Mouse (Mus musculus) B cell, adult 62 days (primary cell): ENCODE measurements around the gene Tatdn3. TPM values are rescaled to one million over a fixed set of nuclear protein-coding genes. Genes with fewer than 3 reads are reported as not detected.

Experiments used
- total RNA-seq: library from RNA; stranded (reverse); gene quantifications from 4 replicates; pipeline ENCODE4 v1.2.4, GENCODE M21; 2023

The Tatdn3 gene
- 12.3 to 14.8 TPM (median 13.4 TPM) in 4 replicates for total RNA-seq

DNA sequence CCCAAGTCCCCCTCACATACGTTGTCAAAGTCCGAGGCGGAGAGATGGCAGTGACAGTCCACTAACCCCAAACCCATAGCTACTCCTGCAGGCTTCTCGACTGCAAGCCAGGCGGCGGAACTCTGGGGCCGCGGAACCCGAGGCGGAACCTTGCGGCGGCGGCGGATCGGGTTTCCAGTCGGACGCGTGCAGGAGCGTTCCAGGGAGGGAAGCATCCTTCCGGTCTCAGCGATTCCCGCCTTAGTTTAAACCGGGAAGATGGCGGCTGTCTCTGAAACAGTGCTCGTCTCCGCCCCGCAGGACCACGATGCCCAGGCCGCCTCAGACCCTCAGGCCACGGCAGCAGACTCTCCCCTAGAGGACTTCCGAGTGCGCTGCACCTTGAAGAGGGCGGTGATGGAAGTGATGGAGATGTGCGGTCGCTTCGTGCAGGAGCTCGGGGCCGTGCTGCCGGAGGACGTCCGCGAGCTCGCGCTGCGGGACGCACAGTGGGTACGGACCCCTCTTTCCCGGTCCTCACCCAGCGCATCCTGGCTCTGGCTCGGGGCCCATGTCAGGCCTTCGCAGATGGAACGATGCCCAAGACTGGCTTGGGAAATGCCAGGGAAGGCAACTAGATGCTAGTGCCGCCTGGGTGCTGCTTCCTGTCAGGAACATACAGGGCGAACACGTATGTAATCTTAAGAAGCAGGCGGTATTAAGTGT is at the start of gene Tatdn3, which contains the start of gene Nsl1:
Gene Tatdn3, minus strand, starts transcription at position 152 of the 705 bp plus-strand sequence.
Gene Nsl1, plus strand, starts transcription at position 232 of the 705 bp plus-strand sequence.

DNA sequence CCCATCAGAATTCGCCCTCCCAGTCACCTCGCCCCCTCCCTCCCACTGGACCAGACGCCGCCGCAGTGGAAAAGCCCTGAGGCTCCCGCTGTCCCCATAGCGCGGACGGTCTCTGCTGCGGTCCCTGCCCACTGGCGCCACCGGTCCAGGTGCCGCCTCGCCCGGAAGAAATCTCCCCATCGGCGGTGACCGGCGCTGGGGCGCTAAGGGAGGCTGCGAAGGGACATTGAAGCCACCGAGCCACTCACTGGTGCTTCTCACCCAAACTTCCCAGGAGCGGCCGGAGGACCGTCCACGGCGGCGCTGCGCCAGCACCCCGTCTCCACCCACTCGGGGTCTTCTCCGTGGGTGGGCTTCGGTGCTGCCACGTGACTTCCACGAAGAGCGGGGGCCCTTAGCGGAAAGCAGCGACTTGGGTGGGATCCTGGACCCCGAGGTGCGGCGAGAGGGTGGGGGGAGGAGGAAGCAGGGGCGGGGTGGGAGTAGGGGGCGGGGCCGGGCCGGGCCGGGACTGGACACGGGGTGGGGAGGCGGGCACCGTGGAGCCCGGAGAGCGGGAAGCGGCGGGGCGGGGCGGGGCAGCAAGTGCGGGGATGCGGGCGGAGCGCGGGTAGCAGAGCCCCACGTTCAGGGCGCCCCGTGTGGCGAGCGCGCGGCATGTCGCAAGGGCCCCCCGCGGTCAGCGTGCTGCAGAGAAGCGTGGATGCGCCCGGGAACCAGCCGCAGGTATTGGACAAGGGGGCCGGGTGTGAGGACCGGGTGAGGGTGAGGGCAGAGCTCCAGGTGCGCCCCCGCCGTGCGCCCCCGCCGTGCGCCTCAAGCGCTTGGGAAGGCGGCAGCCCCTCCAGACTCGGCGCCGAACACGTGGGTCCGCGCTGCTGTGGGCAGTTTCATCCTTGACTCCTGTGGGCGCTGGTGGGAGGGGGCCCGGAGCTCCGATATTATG is 35.3 kb upstream of the Tatdn3 start, which contains the start of gene Batf3:
Gene Batf3, plus strand, starts transcription at position 46 of the 946 bp plus-strand sequence.

DNA sequence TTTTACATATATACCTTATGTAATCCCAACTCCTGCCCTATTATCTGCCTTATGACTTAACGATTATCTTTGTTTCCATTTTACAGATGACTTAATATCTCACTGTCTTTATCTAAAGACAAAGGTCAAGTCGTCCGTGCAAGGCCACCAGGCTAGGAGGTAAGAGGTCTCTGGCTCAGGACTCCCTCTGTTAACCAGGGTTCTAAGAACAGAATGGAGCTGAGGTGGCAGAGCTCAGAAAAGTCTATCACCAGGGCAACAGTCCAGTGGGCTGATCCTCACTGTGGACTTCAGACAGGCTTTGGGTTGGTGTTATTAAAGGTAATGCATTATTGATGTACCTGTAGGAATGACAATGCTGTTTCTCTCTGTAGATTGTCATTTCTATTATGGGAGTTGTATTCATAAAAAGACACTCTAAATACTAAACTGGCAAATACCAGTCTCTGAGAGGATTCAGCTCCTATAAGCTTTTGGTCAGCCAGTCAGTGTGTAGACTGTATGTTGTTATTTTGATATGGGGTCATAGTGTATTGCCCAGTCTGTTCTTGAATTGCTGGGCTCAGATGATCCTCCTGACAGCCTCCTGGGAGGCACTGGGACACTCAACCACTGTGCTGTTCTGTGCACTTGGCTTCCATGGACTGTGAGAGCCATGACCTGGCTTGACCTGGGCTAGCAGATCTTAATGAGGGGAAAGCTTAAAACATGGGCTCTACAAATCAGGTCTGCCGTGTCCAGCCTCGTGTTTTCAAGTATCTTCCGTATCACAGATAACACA is 26.0 kb downstream of the Tatdn3 start, which contains the start of gene Spata45:
Gene Spata45, plus strand, starts transcription at position 86 of the 781 bp plus-strand sequence.

DNA sequence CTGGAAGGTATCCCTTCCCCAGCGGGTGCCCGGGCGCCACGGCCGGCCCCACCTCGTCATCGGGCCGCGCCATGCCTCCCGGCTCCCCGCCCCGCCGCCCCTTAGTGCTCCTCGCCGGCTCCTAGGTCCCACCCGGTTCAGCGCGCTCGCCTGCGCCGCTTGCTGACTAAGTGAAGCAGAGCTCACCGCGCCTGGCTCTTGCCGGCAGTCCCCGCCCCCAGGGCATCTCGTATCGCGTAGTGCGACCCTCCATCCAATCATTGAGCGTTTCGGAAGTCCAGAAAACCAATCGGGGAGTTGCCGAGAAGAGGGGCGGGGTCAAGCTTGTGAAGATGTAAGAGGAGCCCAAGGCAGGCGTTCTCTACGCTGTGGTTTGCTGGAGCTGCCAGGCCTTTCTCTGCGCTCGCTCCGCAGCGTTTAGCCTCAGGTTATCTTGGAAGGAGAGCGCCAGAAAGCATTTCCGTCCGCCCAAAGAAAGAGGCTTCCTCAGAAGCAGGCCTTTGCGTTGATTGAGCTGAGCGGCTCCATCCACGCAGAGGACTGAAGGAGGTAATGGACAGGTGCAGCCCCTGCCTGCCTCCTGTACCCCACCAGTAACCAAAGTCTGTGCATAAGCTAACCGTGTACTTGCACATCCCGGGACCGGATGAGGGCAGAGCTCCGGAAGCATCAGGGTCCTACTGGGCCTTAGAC is 36.6 kb downstream of the Tatdn3 start, which contains the start of gene Flvcr1:
Gene Flvcr1, minus strand, starts transcription at position 138 of the 693 bp plus-strand sequence.

Other genes with a start within 250 kb of the Tatdn3 start
- gene Rps6kc1, start 151.2 kb downstream of the Tatdn3 start, total RNA-seq: 8.3 to 14.2 TPM (median 12.3 TPM) in 4 replicates
- 71.9 to 87.4 TPM (median 81.2 TPM) in 4 replicates for gene Angel2, start 137.8 kb downstream of the Tatdn3 start, total RNA-seq
- 0.39 to 1.1 TPM (median 0.61 TPM) in 4 replicates for gene Vash2, start 83.6 kb downstream of the Tatdn3 start, total RNA-seq
- gene Flvcr1, start 36.8 kb downstream of the Tatdn3 start, total RNA-seq: 15.9 to 23.1 TPM (median 21.0 TPM) in 4 replicates
- not detected in 4 replicates for gene Spata45, start 26.3 kb downstream of the Tatdn3 start, total RNA-seq
- gene Nsl1, start 80 bp upstream of the Tatdn3 start, total RNA-seq: 0.56 to 2.7 TPM (median 2.1 TPM) in 4 replicates
- gene Batf3, start 34.9 kb upstream of the Tatdn3 start, total RNA-seq: 1.2 to 1.6 TPM in 2 of 4 replicates, not detected in the others
- gene Fam71a, start 101.9 kb upstream of the Tatdn3 start, total RNA-seq: 0.51 to 0.95 TPM (median 0.66 TPM) in 3 of 4 replicates, not detected in the other
- 118 to 134 TPM (median 129 TPM) in 4 replicates for gene Atf3, start 155.1 kb upstream of the Tatdn3 start, total RNA-seq